Mouse (Mus musculus): ENCODE results near the gene H60c.
"Not testable (repeated sequence)": the region's sequence is repeated elsewhere in the genome, so short reads cannot be mapped to it uniquely, and the experiment has no call there.

The H60c gene

GRCm38 (mm10) chr10:3267671-3268070 lies at the start of gene H60c:
TSS of gene H60c (minus strand) at chr10:3267771.
- no peak for DNase-seq (ENCODE audit: low spot score in 2 of 2)

GRCm38 (mm10) chr10:3308821-3309206 lies 41.2 kb upstream of the H60c start:
- no peak for DNase-seq (ENCODE audit: low spot score in 2 of 2)

- no peak for DNase-seq (ENCODE audit: low spot score in 2 of 2)
Observed at GRCm38 (mm10) chr10:3308180-3308820, 40.7 kb upstream of the H60c start.

- DNase-seq (ENCODE audit: low spot score in 2 of 2), result peak in 1 of 2 experiments; percentile 58
Observed at GRCm38 (mm10) chr10:3307752-3308151, 40.2 kb upstream of the H60c start.

- no peak for DNase-seq (ENCODE audit: low spot score in 2 of 2)
Observed at GRCm38 (mm10) chr10:3293969-3294368, 26.4 kb upstream of the H60c start.

- DNase-seq (ENCODE audit: low spot score in 2 of 2), result no peak
Observed at GRCm38 (mm10) chr10:3281047-3281446, 13.5 kb upstream of the H60c start.

DNA sequence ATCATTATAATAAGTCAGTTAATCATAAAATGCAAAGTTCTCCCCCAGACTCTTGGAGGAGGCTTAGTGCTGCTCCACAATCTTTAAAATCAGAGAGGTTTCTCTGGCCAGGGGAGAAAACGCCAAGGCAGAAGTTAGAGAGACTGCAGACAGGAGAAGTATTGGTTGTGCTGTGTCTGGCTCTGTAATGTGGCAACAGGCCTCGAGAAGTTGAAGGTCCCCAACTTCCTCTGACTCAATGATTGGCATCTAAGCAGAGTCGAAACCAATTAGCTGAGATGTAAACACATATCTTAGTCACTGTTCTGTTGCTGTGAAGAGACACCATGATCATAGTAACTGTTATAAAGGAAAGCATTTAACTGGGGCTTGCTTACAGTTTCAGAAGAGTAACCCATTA lies 6.5 kb upstream of the H60c start:
- DNase-seq (ENCODE audit: low spot score in 2 of 2), result no peak

DNA sequence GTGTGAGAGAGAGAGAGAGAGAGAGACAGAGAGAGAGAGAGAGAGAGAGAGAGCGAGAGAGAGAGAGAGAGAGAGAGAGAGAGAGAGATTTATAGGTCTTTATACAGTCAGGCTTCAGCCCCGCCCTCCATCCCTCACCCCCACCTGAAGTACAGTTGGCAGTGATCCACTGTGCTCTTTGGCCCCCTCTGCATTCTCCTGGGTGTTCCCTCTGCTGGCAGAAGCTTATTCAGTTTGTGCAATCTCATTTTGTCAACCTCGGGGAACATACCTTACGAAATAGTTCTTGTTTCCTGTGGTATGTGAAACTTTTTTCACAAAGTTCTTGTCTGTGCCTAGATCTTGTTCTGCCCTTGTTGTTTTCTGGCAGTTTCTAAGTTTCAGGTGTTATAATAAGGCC lies 3.5 kb upstream of the H60c start:
- no peak for DNase-seq (ENCODE audit: low spot score in 2 of 2)

GRCm38 (mm10) chr10:3266729-3267128 lies 842 bp downstream of the H60c start:
- no peak for DNase-seq (ENCODE audit: low spot score in 2 of 2)

DNA sequence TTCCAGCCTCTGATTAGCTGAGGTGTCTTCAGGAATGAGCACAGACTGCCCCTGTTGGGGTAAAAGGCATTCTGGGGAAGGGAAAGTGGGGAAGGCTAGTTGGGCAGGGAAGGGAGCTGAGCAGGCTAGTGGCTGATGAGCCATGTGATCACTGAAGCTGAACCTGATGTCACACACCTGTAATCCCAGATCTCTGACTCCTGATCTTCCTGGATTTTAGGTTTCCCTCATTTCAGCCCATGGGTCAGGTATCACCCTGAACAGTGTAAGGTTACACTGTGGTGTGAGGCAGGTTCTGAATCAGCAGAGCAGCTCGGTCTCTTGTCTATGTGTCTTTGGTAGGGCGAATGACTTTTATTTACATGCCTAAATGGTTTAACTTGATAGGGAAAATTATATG lies 4.8 kb downstream of the H60c start:
- DNase-seq (ENCODE audit: low spot score in 2 of 2), result no peak

- no peak for DNase-seq (ENCODE audit: low spot score in 2 of 2)
Observed at GRCm38 (mm10) chr10:3257391-3257790, 10.2 kb downstream of the H60c start.

DNA sequence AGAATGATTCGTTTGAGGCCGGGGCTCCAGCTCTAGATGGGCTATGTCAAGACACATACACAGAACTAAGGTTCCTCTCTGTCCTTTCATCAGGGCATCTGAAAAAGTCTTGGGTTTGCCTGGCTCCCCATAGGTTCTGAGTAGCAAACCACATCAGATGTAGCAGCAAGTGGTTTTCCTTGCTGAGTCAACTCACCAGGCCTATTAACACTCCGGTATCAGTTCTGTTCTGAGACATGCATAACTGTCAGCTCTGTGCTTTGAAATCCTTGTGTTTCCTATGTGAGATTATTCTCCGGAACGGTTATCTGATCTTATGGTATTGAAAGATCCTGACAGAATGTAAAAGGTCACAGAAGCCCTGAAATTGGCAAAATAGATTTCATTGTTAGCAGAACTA lies 29.1 kb downstream of the H60c start:
- DNase-seq (ENCODE audit: low spot score in 2 of 2), result not testable (repeated sequence)

GRCm38 (mm10) chr10:3236638-3237270 lies 30.8 kb downstream of the H60c start:
- DNase-seq (ENCODE audit: low spot score in 2 of 2), result no peak

DNA sequence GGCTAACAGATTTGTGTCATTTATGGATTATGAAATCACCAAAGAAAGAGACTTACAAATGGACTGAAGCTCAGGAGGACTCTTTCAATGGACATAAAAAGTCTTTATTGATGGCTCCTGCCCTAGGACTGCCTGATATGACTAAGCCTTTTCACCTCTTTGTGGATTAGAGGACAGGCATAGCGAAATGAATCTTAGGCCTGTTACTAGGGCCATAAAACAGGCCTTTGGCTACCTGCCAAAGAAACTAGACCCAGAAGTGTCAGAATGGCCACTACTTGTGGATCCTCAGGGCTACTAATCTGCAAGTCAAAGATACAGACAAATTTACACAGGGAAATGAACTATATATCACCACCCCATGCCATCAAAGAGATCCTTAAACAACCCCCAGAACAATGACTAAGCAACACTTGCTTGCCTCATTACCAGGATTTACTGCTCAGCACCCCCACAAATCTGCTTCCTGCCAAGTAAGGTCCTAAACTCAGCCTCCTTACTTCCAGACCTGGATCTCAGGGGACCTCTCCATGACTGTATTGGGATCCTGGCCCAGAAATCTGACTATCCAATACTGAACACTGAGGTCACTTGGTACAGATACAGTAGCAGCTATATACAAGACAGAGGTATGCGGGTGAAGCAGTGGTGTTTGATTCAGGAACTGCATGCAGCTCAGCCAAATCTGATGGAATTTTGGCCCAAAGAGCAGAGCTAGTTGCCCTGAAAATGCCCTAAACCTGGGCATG lies 39.0 kb downstream of the H60c start:
- DNase-seq (ENCODE audit: low spot score in 2 of 2), result no peak
